Mouse (Mus musculus): ENCODE measurements around the gene Nova1. TPM values are rescaled to one million over a fixed set of nuclear protein-coding genes. Genes with fewer than 3 reads are reported as not detected.

The Nova1 gene
- polyA plus RNA-seq, 1 experiment from 2014 or later, result 1.7 TPM

GRCm38 (mm10) chr12:46780983-46781382, 37.7 kb downstream of the Nova1 start:
- WGBS, result 46% methylated on average over 2 of the region's 2 CpGs
- Histone ChIP-seq H3K4me2 (no peak overlapping the region), H3K9ac (no peak overlapping the region), H3K27ac (no peak overlapping the region), H3K4me3 (no peak overlapping the region), H3K27me3 (no peaks in the 10 kb centered on the region), H3K9me3 (no peaks in the 10 kb centered on the region), H3K36me3 (no peaks in the 10 kb centered on the region), H3K4me1 (no peaks in the 10 kb centered on the region)
- no peak for ATAC-seq (ENCODE audit: borderline replicate concordance, extremely low read depth, low FRiP score, low TSS enrichment)

DNA sequence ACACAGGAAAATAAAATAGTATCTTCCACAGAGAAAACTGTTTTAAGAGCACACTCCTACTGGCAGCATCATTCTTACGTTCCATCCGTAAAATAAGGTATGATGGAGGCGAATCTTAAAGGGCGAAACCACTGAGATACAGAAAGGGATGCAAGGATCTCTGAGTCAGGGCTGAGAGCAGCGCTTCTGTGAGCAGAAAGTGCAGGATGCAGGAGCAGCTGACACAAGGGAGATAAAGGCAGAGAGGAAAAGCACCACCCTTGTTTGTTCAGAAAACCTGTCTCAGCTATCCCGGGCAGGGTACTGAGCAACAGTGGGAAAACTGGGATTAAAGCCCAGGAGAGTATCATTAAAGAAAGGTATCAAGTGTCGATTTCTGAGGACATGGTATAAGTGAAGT, 59.3 kb downstream of the Nova1 start:
- Histone ChIP-seq H3K36me3 (no peaks in the 10 kb centered on the region), H3K9me3 (no peaks in the 10 kb centered on the region), H3K27me3 (no peaks in the 10 kb centered on the region), H3K27ac (no peak overlapping the region), H3K9ac (no peak overlapping the region), H3K4me1 (no peaks in the 10 kb centered on the region), H3K4me2 (no peak overlapping the region), H3K4me3 (no peak overlapping the region)
- no peak for ATAC-seq (ENCODE audit: borderline replicate concordance, extremely low read depth, low FRiP score, low TSS enrichment)
- whole genome bisulfite sequencing, result 63% methylated on average over 7 of the region's 7 CpGs

GRCm38 (mm10) chr12:46754325-46754848, 64.3 kb downstream of the Nova1 start:
- Histone ChIP-seq H3K9ac (no peak overlapping the region), H3K9me3 (no peaks in the 10 kb centered on the region), H3K4me1 (no peaks in the 10 kb centered on the region), H3K27me3 (no peaks in the 10 kb centered on the region), H3K4me2 (no peak overlapping the region), H3K27ac (no peak overlapping the region), H3K4me3 (no peak overlapping the region), H3K36me3 (no peaks in the 10 kb centered on the region)
- WGBS, result 44% methylated on average over 4 of the region's 4 CpGs
- no peak for ATAC-seq (ENCODE audit: borderline replicate concordance, extremely low read depth, low FRiP score, low TSS enrichment)

DNA sequence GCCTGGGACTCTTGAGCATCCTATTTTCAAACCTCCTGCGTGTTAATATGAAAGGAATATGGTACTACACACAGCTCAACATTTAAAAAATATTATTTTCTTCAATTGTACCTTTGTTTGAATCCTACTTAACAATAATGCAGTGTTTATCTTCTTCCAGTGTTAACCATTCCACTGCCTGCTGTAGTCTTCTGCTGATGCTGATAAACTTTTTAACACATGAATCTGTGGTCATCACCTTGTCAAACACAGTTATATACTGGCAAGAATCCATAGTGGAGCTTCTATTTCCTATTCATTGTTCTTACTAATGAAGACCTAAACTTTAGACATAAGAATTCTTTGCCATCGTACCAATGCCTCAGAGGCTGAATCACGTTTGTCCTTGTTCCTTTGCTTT, 65.6 kb downstream of the Nova1 start:
- H3K9me3 ChIP-seq, result no peaks in the 10 kb centered on the region
- H3K4me1 ChIP-seq, result no peaks in the 10 kb centered on the region
- no peaks in the 10 kb centered on the region for H3K27me3 ChIP-seq
- no peak for ATAC-seq (ENCODE audit: borderline replicate concordance, extremely low read depth, low FRiP score, low TSS enrichment)
- no peaks in the 10 kb centered on the region for H3K36me3 ChIP-seq
- H3K4me3 ChIP-seq, result no peak overlapping the region
- 69% methylated on average over 3 of the region's 3 CpGs for WGBS
- no peak overlapping the region for H3K4me2 ChIP-seq
- no peak overlapping the region for H3K27ac ChIP-seq
- H3K9ac ChIP-seq, result no peak overlapping the region

DNA sequence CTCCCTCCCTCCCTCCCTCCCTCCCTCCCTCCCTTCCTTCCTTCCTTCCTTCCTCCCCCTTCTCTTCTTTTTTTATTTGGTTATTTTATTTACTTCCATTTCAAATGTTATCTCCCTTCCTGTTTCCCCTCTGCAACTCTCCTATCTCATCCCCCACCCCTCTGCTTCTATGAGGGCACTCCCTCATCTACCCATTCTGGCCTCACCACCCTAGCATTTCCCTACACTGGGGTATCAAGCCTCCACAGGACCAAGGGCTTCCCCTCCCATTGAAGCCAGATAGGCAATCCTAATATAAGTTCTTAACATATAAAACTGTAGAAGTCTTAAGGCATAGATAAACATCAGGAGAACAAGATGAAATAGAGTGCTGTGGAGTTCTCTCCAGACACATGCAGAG, 85.5 kb downstream of the Nova1 start:
- H3K9me3 ChIP-seq, result no peaks in the 10 kb centered on the region
- H3K4me1 ChIP-seq, result no peaks in the 10 kb centered on the region
- H3K4me2 ChIP-seq, result no peak overlapping the region
- no peaks in the 10 kb centered on the region for H3K36me3 ChIP-seq
- ATAC-seq (ENCODE audit: borderline replicate concordance, extremely low read depth, low FRiP score, low TSS enrichment), result no peak
- H3K27ac ChIP-seq, result no peak overlapping the region
- H3K4me3 ChIP-seq, result no peak overlapping the region
- no peak overlapping the region for H3K9ac ChIP-seq
- no peaks in the 10 kb centered on the region for H3K27me3 ChIP-seq

- Histone ChIP-seq H3K4me2 (no peak overlapping the region), H3K36me3 (no peaks in the 10 kb centered on the region), H3K4me1 (no peaks in the 10 kb centered on the region), H3K9ac (no peak overlapping the region), H3K9me3 (no peaks in the 10 kb centered on the region), H3K4me3 (no peak overlapping the region), H3K27ac (no peak overlapping the region), H3K27me3 (no peaks in the 10 kb centered on the region)
- WGBS, result 45% methylated on average over 1 of the region's 1 CpGs
- no peak for ATAC-seq (ENCODE audit: borderline replicate concordance, extremely low read depth, low FRiP score, low TSS enrichment)
These were observed 86.8 kb downstream of the Nova1 start for GRCm38 (mm10) chr12:46731943-46732342.

- Histone ChIP-seq H3K36me3 (no peaks in the 10 kb centered on the region), H3K4me3 (no peak overlapping the region), H3K27me3 (no peaks in the 10 kb centered on the region), H3K4me1 (no peaks in the 10 kb centered on the region), H3K4me2 (no peak overlapping the region), H3K27ac (no peak overlapping the region), H3K9me3 (no peaks in the 10 kb centered on the region), H3K9ac (no peak overlapping the region)
- no peak for ATAC-seq (ENCODE audit: borderline replicate concordance, extremely low read depth, low FRiP score, low TSS enrichment)
- 59% methylated on average over 8 of the region's 8 CpGs for WGBS
These were observed 96.8 kb downstream of the Nova1 start for GRCm38 (mm10) chr12:46721914-46722313.

GRCm38 (mm10) chr12:46719076-46719475, 99.7 kb downstream of the Nova1 start:
- Histone ChIP-seq H3K9ac (no peak overlapping the region), H3K4me1 (no peaks in the 10 kb centered on the region), H3K36me3 (no peaks in the 10 kb centered on the region), H3K9me3 (no peaks in the 10 kb centered on the region), H3K4me2 (no peak overlapping the region), H3K4me3 (no peak overlapping the region), H3K27ac (no peak overlapping the region), H3K27me3 (no peaks in the 10 kb centered on the region)
- 80% methylated on average over 4 of the region's 4 CpGs for WGBS
- ATAC-seq (ENCODE audit: borderline replicate concordance, extremely low read depth, low FRiP score, low TSS enrichment), result no peak

DNA sequence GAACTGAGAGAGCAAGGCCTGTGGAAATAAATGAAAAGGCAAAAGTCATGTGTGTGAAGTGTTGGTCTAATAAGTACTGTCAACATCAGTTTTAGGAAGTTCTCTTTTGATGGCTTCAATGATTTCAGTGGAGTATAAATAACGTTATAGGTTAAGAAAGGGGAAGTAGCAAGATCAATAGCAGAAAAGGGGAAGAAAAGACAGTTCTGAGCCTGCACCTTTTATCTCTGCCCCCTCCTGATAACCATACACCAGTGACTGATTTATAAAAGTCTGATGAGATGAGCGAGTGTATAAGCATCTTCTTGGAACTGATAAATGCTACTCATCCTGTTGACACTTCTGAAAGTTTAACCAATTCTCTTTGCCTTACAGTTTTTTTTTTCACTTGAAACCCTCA, 108.6 kb downstream of the Nova1 start:
- H3K4me2 ChIP-seq, result no peak overlapping the region
- H3K4me3 ChIP-seq, result no peak overlapping the region
- no peaks in the 10 kb centered on the region for H3K4me1 ChIP-seq
- no peaks in the 10 kb centered on the region for H3K9me3 ChIP-seq
- 69% methylated on average over 2 of the region's 2 CpGs for WGBS
- H3K9ac ChIP-seq, result no peak overlapping the region
- no peak overlapping the region for H3K27ac ChIP-seq
- no peaks in the 10 kb centered on the region for H3K27me3 ChIP-seq
- no peaks in the 10 kb centered on the region for H3K36me3 ChIP-seq
- ATAC-seq (ENCODE audit: borderline replicate concordance, extremely low read depth, low FRiP score, low TSS enrichment), result no peak

DNA sequence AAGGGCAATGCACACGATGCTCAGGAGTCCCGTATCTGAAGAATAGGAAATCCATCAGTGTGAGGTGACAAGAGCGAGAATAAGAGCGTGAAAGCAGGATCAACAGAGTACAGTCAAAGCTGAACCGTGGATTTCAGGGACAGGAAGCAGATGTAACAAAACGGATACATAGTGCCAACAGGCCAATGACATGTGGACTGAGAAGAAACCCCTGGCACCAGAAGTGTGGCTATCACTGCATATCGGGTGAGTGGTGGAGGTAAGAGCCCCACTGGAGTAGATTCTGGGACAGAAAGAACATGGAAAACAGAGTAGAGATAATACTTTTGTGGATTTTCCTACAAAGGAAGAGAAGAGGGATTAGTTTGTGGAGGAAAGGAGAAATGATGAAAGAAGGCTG, 109.3 kb downstream of the Nova1 start:
- WGBS, result 74% methylated on average over 7 of the region's 7 CpGs
- no peak overlapping the region for H3K4me3 ChIP-seq
- no peaks in the 10 kb centered on the region for H3K27me3 ChIP-seq
- no peak overlapping the region for H3K9ac ChIP-seq
- no peak overlapping the region for H3K4me2 ChIP-seq
- H3K4me1 ChIP-seq, result no peaks in the 10 kb centered on the region
- ATAC-seq (ENCODE audit: borderline replicate concordance, extremely low read depth, low FRiP score, low TSS enrichment), result no peak
- H3K27ac ChIP-seq, result no peak overlapping the region
- no peaks in the 10 kb centered on the region for H3K9me3 ChIP-seq
- no peaks in the 10 kb centered on the region for H3K36me3 ChIP-seq

DNA sequence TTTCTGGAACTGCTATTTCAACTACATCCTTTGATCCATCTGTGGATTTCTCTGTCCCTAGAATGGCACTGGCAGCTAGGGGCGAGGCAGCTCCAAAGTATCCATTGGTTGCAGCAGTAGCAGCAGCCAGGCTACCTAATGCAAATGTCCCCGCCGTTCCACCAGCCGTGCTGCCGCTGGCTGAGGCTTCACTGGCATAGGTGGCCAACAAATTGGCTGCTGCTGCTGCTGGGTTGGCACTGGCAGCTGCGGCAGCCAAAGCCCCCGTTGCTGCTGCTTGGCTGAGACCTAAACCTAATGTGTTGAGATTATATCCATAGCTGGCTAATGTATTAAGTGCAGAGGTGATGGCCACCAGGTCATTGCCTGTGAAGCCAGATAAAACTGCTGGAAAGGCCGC, 118.5 kb downstream of the Nova1 start:
- Histone ChIP-seq H3K36me3 (no peaks in the 10 kb centered on the region), H3K4me3 (no peak overlapping the region), H3K4me2 (no peak overlapping the region), H3K9me3 (no peaks in the 10 kb centered on the region), H3K9ac (no peak overlapping the region), H3K27me3 (no peaks in the 10 kb centered on the region), H3K4me1 (no peaks in the 10 kb centered on the region), H3K27ac (no peak overlapping the region)
- WGBS, result 83% methylated on average over 8 of the region's 8 CpGs
- no peak for ATAC-seq (ENCODE audit: borderline replicate concordance, extremely low read depth, low FRiP score, low TSS enrichment)

DNA sequence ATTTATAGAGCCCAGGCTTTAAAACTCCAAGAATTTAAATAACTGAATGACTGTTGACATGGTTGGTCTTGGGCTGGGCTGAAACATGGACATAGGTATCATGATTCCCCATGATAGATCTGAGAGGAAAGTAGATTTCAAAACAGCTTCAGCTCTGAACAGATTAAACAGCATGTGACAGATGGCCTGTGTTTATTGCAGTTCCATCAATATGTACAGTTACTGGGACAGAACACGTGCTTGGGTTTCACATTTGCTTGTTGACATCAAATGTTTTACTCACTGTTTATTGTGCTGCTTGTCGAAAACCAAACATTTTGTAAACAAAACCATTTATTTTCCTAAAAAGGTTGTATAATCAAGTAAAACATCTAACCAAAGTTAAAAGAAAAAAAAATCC, 142.4 kb downstream of the Nova1 start:
- 44% methylated on average over 2 of the region's 2 CpGs for WGBS

GRCm38 (mm10) chr12:46666706-46667105, 152.0 kb downstream of the Nova1 start:
- 41% methylated on average over 2 of the region's 2 CpGs for WGBS
- H3K9me3 ChIP-seq, result no peaks in the 10 kb centered on the region
- no peaks in the 10 kb centered on the region for H3K4me1 ChIP-seq
- H3K9ac ChIP-seq, result no peak overlapping the region
- no peaks in the 10 kb centered on the region for H3K27me3 ChIP-seq
- no peaks in the 10 kb centered on the region for H3K36me3 ChIP-seq
- H3K4me2 ChIP-seq, result no peak overlapping the region
- no peak overlapping the region for H3K4me3 ChIP-seq
- ATAC-seq (ENCODE audit: borderline replicate concordance, extremely low read depth, low FRiP score, low TSS enrichment), result no peak
- no peak overlapping the region for H3K27ac ChIP-seq

More for the DNA sequence above, 142.4 kb downstream of the Nova1 start:
- no peaks in the 10 kb centered on the region for H3K36me3 ChIP-seq
- H3K27ac ChIP-seq, result no peak overlapping the region
- H3K9me3 ChIP-seq, result no peaks in the 10 kb centered on the region
- H3K9ac ChIP-seq, result no peak overlapping the region
- H3K4me1 ChIP-seq, result no peaks in the 10 kb centered on the region
- ATAC-seq (ENCODE audit: borderline replicate concordance, extremely low read depth, low FRiP score, low TSS enrichment), result no peak
- no peak overlapping the region for H3K4me3 ChIP-seq
- no peak overlapping the region for H3K4me2 ChIP-seq
- H3K27me3 ChIP-seq, result no peaks in the 10 kb centered on the region
